Mouse (Mus musculus) adrenal gland (tissue): ENCODE measurements at regions not wholly inside any gene's neighbourhood (a gene's known extent, or its start where the extent isn't known, plus 50 kb on each side); places are given as distances from the start of the nearest gene placed in this dataset.

Experiments used
- intact Hi-C: fragments of 180-260 bp; cut with DNase I; formaldehyde crosslinking; loops from one replicate; pipeline ENCODE4 v1.15.1; 2025

DNA sequence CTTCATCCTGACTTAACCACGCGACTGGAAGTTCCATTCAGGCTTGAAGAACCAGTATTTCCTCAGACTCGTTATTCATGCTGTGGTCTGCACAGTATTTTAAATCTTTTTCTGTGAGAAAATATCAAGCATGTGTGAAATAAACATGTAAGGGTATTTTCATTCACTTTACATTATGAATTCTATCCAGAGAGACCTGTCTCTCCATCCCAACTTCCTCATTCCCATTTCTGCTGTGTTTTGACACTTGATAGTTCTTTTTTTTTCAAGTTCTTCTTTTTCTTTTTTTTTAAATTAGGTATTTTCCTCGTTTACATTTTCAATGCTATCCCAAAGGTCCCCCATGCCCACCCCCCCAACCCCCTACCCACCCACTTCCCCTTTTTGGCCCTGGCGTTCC lies 919.4 kb downstream of the Tbl1xr1 start:
- intact Hi-C loops = no loop called here

DNA sequence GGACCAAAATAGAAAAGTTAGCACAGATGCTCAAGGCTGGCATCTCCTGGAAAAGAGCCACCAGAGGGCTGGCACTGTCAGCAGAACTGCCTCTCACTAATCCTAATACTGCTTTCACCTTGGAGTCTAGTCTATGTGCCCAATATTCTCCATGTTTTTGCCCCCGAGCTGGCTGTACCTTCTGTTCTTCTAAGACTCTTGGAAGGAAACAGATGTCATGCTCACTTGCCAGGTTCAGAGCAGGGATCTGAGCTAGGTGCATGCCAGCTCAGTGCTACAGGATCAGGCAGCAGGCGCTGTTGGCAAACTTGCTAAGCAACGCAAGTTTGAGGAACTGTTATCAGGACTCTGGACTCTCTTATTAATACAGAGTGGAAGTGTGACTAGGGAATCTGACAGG lies 924.6 kb downstream of the Tbl1xr1 start:
- intact Hi-C loops = no loop called here

DNA sequence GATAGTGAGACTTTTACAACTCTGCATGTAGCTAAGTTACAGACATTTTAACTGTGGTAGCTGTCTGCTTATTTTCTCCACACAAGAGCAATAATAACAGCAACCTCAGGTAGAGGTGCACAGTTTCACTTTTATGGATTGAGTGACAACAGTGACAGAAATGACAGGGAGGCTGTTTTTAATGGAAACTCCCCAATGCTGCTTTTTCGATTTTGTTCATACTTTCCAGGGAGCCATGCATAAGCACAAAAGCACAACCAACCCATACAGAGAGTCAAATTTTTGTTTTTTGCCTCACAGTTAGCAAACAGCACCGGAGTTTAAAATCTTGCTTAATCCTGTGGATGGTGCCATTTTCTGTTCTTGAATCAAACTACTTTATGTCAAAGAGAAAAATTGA lies 955.6 kb downstream of the Tbl1xr1 start:
- intact Hi-C loops = no loop called here

DNA sequence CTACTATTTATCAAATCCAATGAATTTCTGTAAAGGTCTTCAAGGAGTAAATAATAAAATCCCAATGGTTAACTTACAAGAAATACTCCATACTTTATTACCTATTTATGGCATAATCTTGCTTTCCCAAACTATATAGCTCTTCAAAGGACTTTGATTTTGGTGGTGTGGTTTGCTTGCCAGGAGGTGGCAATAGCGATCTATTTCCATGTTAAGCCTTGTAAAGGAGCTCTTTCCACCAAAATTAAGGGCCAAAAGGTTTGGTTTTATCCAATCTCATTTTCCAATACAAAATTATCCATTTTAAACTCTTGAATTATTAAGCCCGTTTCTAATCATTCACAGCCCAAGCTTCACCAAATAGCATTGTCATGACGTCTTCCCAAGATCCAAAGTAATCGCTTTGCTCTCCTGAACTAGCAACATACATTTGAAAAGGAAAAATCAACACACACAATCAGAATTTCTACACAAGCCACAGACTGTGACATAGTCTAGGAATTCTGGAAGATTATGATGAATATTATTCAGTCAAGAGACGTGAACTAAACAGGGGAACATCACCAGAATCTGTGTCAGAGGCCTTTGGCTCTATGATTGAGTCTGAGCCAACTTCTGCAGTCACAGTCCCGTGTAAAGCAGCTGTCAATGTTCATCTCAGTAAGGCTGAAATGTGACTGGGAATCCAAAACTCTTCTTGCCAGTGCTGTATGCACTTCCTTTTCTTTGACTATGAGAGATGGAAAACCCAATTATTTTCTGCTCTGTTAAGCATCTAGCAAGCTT lies 986.9 kb downstream of the Tbl1xr1 start:
- intact Hi-C loops = no loop called here

DNA sequence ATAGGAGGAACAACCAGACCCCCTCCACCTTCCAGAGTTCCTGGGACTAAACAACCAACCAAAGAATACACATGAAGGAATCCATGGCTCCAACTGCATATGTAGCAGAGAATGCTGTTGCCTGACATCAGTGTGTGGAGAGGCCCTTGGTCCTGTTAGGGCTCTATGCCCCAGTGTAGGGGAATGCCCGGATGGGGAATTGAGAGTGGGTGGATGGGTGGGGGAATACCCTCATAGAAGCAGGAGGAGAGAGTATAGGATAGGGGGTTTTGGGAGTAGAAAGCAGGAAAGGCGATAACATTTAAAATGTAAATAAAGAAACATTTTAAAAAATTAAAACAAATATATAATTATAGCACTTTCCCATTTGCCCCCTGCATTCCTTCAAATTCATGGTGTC lies 995.0 kb downstream of the Tbl1xr1 start:
- intact Hi-C loops = no loop called here
